Mouse (Mus musculus): ENCODE results near the gene Hoxd3. TPM values are rescaled to one million over a fixed set of nuclear protein-coding genes. Genes with fewer than 3 reads are reported as not detected.

Hoxd3 gene
- polyA plus RNA-seq, 1 experiment from 2014 or later, result 3.2 TPM

DNA sequence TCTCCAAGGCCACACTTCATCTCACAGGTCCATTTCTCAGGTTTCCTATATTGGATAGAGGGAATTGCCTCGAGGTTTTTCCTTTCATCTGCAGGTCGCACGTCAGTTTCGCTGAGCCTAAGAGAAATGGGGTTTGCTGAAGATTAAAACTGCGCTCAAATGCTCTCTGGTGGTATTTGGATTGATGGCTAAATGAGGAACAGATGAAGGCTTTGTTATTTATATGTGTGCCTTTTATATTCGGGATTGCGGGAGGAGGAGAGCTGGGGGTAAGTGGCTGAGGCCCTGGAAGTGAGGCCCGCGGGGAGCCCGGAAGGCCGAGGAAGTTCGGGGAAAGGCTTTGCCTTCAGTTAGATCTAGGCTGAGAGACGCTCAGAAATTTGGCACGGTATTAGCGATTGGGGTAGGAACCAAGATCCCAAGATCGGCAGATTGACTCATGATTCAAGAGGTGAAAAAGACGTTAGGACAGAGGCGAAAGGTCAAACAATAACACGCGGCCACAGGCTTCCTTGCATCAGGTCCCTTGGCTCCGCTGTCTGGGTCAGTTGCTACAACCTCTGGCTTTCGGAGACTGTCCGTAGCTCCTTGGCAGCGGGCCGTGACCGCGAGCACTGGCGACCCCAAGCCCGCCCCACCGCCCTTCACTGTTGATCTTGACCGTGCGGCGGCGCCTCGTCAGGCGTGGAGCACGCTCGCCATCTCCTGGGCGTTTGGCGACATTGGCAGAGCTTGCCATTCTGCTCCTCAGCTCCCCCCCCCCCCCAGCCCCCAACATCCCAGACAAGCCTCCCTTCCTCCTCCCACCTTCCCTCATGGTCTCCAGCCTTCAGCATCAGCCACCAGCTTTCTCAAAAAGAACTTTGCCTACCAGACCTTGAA is 39.0 kb upstream of the Hoxd3 start:
- TF ChIP-seq CTCF (IDR thresholded peaks at IDR 0.05; ENCODE audit: low read depth), result peak; percentile 86
- Histone ChIP-seq H3K4me1 (replicated peaks; ENCODE audit: control insufficient read depth, insufficient read depth, low read length) (0 out of 2 replicates have a peak, but pooled peaks cover 3% of the 10 kb centered on the region), H3K27me3 (replicated peaks; ENCODE audit: control insufficient read depth, insufficient read depth, low read length) (peaks cover 99% of the 10 kb centered on the region), H3K4me3 (ENCODE audit: low read depth, low read length) (peak overlapping the region; percentile 38), H3K27ac (ENCODE audit: low read depth, low read length) (no peak overlapping the region), H3K36me3 (ENCODE audit: control insufficient read depth, insufficient read depth) (no peaks in the 10 kb centered on the region), H3K9me3 (ENCODE audit: control insufficient read depth) (no peaks in the 10 kb centered on the region), H3K9ac (ENCODE audit: low read depth, low read length) (no peak overlapping the region), H3K4me2 (replicated peaks; ENCODE audit: low read depth) (peak overlapping the region; percentile 58)
- no peak for ATAC-seq
- WGBS, result 6% methylated on average over 39 of the region's 40 CpGs

DNA sequence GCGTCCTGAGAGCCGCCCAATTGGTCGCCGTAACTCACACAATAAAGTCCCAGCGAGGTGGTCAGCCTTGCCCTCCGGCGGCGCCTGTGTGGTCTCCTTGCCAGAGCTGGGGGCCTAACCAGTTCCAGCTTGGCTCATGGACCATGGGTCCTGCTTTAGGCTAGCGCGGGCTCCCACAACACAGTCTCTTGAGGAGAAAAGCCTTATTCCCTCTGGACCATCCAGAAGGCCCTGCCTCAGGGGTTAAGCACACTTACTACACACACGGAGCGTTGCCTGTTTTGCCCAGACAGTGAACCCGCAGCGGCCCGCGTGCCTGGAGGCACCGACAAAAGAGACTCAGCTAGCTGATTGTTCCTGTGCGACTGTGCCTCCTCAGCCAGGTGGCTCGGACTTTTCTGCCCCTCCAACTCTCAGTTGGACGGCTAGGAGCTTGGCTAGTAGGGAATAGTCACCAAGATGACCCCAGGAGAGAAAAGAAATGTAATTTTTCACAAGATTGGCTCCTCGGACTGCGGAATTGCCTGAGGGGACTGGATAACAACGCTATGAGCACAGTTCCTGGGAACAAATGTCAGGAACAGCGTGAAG is 37.8 kb upstream of the Hoxd3 start:
- no peaks in the 10 kb centered on the region for H3K36me3 ChIP-seq (ENCODE audit: control insufficient read depth, insufficient read depth)
- WGBS, result 5% methylated on average over 24 of the region's 24 CpGs
- no peak overlapping the region for H3K4me2 ChIP-seq (replicated peaks; ENCODE audit: low read depth)
- H3K4me1 ChIP-seq (replicated peaks; ENCODE audit: control insufficient read depth, insufficient read depth, low read length), result no peaks in the 10 kb centered on the region
- no peak overlapping the region for H3K27ac ChIP-seq (ENCODE audit: low read depth, low read length)
- H3K4me3 ChIP-seq (ENCODE audit: low read depth, low read length), result no peak overlapping the region
- H3K9me3 ChIP-seq (ENCODE audit: control insufficient read depth), result no peaks in the 10 kb centered on the region
- ATAC-seq, result no peak
- TF ChIP-seq CTCF (IDR thresholded peaks at IDR 0.05; ENCODE audit: low read depth), result no peak
- no peak overlapping the region for H3K9ac ChIP-seq (ENCODE audit: low read depth, low read length)
- peaks cover 99% of the 10 kb centered on the region for H3K27me3 ChIP-seq (replicated peaks; ENCODE audit: control insufficient read depth, insufficient read depth, low read length)

DNA sequence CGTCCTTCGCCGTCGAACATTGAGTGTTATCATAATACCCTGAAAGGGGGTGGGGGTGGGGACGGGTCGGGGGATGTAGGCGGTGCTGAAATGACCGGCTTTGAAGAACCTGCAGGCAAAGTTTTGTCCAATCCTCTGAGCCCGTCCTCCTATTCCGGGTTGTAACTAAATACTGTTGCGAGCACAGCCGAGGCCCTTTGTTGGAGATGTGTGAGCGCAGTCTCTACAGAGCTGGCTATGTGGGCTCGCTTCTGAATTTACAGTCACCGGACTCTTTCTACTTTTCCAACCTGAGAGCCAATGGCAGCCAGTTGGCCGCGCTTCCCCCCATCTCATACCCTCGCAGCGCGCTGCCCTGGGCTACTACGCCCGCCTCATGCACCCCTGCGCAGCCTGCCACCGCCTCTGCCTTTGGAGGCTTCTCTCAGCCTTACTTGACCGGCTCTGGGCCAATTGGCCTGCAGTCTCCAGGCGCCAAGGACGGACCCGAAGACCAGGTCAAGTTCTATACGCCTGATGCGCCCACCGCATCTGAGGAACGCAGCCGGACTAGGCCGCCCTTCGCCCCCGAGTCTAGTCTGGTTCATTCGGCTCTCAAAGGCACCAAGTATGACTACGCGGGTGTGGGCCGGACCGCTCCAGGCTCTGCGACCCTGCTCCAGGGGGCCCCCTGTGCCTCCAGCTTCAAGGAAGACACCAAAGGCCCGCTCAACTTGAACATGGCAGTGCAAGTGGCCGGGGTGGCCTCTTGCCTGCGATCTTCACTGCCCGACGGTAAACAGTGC is 36.7 kb upstream of the Hoxd3 start, which contains the start of gene Hoxd12:
Gene Hoxd12 (plus strand): TSS at position 133 of the 785 bp plus-strand sequence.
- WGBS, result 4% methylated on average over 47 of the region's 47 CpGs
- Histone ChIP-seq H3K9me3 (ENCODE audit: control insufficient read depth) (no peaks in the 10 kb centered on the region), H3K36me3 (ENCODE audit: control insufficient read depth, insufficient read depth) (no peaks in the 10 kb centered on the region), H3K4me3 (ENCODE audit: low read depth, low read length) (no peak within 1 kb of the TSS), H3K4me1 (replicated peaks; ENCODE audit: control insufficient read depth, insufficient read depth, low read length) (no peaks in the 10 kb centered on the region), H3K27me3 (replicated peaks; ENCODE audit: control insufficient read depth, insufficient read depth, low read length) (peaks cover 99% of the 10 kb centered on the region), H3K9ac (ENCODE audit: low read depth, low read length) (no peak within 1 kb of the TSS), H3K4me2 (replicated peaks; ENCODE audit: low read depth) (no peak within 1 kb of the TSS), H3K27ac (ENCODE audit: low read depth, low read length) (no peak within 1 kb of the TSS)
- no peak for ATAC-seq
- no peak for TF ChIP-seq CTCF (IDR thresholded peaks at IDR 0.05; ENCODE audit: low read depth)

DNA sequence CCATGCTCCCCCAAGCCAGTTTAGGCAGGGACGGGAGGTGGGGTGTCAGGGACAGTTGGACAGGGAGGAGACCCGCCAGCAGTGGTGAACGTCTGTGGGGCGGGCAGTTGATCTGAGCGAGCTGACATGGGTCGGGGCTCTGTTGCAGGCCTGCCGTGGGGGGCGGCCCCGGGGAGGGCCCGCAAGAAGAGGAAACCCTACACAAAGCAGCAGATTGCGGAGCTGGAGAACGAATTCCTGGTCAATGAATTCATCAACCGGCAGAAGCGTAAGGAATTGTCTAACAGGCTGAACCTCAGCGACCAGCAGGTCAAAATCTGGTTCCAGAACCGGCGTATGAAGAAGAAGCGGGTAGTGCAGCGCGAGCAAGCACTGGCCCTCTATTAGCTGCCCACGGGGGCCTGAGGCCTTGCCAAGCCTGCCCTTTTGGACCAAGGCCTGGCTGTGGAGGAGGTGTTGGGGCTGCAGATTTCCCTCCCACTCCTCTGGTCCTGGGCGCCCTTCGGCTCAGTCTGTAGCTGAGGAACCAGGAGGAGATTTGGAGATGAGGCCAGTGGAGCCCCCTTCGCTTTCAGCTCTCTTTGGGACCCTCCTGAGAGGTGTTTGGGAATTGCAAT is 36.0 kb upstream of the Hoxd3 start:
- no peak for TF ChIP-seq CTCF (IDR thresholded peaks at IDR 0.05; ENCODE audit: low read depth)
- no peak overlapping the region for H3K4me3 ChIP-seq (ENCODE audit: low read depth, low read length)
- ATAC-seq, result no peak
- WGBS, result 6% methylated on average over 23 of the region's 24 CpGs
- no peaks in the 10 kb centered on the region for H3K4me1 ChIP-seq (replicated peaks; ENCODE audit: control insufficient read depth, insufficient read depth, low read length)
- no peaks in the 10 kb centered on the region for H3K36me3 ChIP-seq (ENCODE audit: control insufficient read depth, insufficient read depth)
- H3K4me2 ChIP-seq (replicated peaks; ENCODE audit: low read depth), result no peak overlapping the region
- peaks cover 100% of the 10 kb centered on the region for H3K27me3 ChIP-seq (replicated peaks; ENCODE audit: control insufficient read depth, insufficient read depth, low read length)
- H3K9me3 ChIP-seq (ENCODE audit: control insufficient read depth), result no peaks in the 10 kb centered on the region
- no peak overlapping the region for H3K27ac ChIP-seq (ENCODE audit: low read depth, low read length)
- H3K9ac ChIP-seq (ENCODE audit: low read depth, low read length), result no peak overlapping the region

DNA sequence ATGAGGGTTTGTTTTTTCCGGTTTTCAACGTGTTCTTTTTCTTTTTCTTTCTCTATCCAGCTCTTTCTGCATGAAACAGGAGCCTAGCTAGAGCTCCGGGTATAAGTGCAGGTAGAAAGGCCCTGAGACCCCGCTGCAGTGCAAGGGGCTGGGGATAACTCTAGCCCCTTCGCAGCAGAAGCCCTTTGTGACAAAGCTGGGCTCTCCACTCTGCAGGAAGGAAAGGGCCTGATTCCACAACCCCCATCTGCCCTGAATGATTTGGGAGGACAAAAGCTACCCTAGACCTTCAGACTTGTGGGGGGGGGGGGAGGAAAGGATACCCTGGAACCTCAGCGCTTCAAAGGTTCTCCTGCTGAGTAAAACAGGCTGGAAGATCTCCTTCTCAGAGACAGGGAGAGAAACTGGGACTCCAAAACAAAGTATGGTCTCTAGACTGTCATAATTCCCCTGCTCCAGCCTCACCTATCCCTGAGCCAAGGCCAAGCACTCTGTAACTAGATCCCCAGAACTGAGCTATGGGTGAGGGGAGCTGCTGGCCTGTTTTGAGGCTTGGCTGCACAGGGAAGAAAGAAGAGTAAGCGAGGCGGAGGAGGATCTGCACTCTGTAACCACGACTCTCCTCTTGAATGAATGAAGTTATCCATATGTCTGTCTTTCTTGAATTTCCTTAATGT is 35.2 kb upstream of the Hoxd3 start:
- H3K27me3 ChIP-seq (replicated peaks; ENCODE audit: control insufficient read depth, insufficient read depth, low read length), result peaks cover 100% of the 10 kb centered on the region
- no peaks in the 10 kb centered on the region for H3K4me1 ChIP-seq (replicated peaks; ENCODE audit: control insufficient read depth, insufficient read depth, low read length)
- no peak overlapping the region for H3K4me2 ChIP-seq (replicated peaks; ENCODE audit: low read depth)
- TF ChIP-seq CTCF (IDR thresholded peaks at IDR 0.05; ENCODE audit: low read depth), result no peak
- no peak overlapping the region for H3K9ac ChIP-seq (ENCODE audit: low read depth, low read length)
- no peak for ATAC-seq
- no peak overlapping the region for H3K27ac ChIP-seq (ENCODE audit: low read depth, low read length)
- 7% methylated on average over 9 of the region's 9 CpGs for WGBS
- no peak overlapping the region for H3K4me3 ChIP-seq (ENCODE audit: low read depth, low read length)
- H3K36me3 ChIP-seq (ENCODE audit: control insufficient read depth, insufficient read depth), result no peaks in the 10 kb centered on the region
- H3K9me3 ChIP-seq (ENCODE audit: control insufficient read depth), result no peaks in the 10 kb centered on the region
